Mouse (Mus musculus) erythroblast, embryonic 14.5 days (primary cell): ENCODE measurements at regions not wholly inside any gene's neighbourhood (a gene's known extent, or its start where the extent isn't known, plus 50 kb on each side); places are given as distances from the start of the nearest gene placed in this dataset.

Experiments
- H3K27me3 ChIP-seq: 2 replicates; pipeline ENCODE4 v1.6.1; 2012; ENCODE audit warnings: inconsistent platforms; ENCODE audit not compliant: control insufficient read depth
- H3K36me3 ChIP-seq: 2 replicates; pipeline ENCODE4 v1.6.1; 2012; ENCODE audit warnings: mild to moderate bottlenecking, inconsistent platforms; ENCODE audit not compliant: control insufficient read depth
- H3K4me1 ChIP-seq: 2 replicates; pipeline ENCODE4 v1.6.1; 2012; ENCODE audit warnings: inconsistent platforms; ENCODE audit not compliant: control insufficient read depth
- H3K4me3 ChIP-seq: replicated peaks from 2 replicates; pipeline ENCODE3; 2012; ENCODE audit warnings: moderate library complexity, mild to moderate bottlenecking, inconsistent platforms
- H3K9me3 ChIP-seq: 2 replicates; pipeline ENCODE4 v1.6.1; 2012; ENCODE audit warnings: low read length, inconsistent platforms, mixed read lengths; ENCODE audit not compliant: control insufficient read depth
- GATA1 ChIP-seq: IDR thresholded peaks from 2 replicates; pipeline ENCODE4 v1.6.1; 2012; ENCODE audit warnings: low read length, inconsistent platforms, mixed read lengths
- TAL1 ChIP-seq: IDR thresholded peaks from 3 replicates; pipeline ENCODE4 v1.6.1; 2012; ENCODE audit warnings: low read length, inconsistent platforms, mixed read lengths

DNA sequence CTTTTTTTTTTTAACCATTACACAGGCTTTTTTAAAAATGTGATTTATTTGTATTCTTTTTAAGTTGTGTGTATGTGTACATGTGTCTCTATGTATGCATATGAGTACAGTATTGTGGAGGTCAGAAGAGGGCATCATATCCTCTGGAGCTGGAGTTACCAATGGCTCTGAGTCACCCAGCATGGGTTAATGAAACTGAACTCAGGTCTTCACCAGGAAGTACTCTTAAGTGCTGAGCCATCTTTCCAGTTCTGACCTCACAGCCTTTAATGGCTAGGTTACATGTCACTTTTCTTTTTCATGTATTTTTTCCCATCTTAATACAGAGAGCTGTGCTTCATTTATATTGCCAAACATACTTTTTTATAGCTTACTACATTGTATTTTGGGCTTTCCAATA is 136.8 kb downstream of the Kcnj2 start:
- Histone ChIP-seq H3K4me3 (no peak overlapping the region), H3K36me3 (no peaks in the 10 kb centered on the region), H3K27me3 (no peaks in the 10 kb centered on the region), H3K4me1 (no peaks in the 10 kb centered on the region), H3K9me3 (no peaks in the 10 kb centered on the region)
- TF ChIP-seq TAL1: no peak
- TF ChIP-seq GATA1: no peak

DNA sequence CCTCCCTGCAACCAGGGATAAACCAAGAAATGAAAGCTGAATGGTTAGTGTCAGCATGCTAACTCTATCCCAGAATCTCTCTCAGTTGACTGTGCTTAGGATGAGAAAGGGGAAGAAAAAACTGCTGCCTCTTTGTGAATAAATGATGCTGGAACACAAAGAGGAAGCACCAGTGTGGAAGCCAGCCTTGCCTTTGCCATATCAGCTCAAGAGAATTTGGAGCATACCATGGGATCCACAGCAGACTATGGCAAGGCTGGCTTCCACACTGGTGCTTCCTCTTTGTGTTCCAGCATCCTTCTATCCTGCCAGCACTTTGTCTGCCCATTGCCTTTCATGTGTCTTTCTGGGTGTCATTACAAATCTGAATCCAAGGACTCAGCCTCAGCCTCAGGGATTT is 144.6 kb downstream of the Kcnj2 start:
- TF ChIP-seq TAL1: no peak
- no peak for TF ChIP-seq GATA1
- no peaks in the 10 kb centered on the region for H3K4me1 ChIP-seq
- no peak overlapping the region for H3K4me3 ChIP-seq
- no peaks in the 10 kb centered on the region for H3K9me3 ChIP-seq
- H3K36me3 ChIP-seq: no peaks in the 10 kb centered on the region
- H3K27me3 ChIP-seq: no peaks in the 10 kb centered on the region

GRCm38 (mm10) chr11:111212038-111212701 is 146.2 kb downstream of the Kcnj2 start:
- Histone ChIP-seq H3K27me3 (no peaks in the 10 kb centered on the region), H3K4me1 (no peaks in the 10 kb centered on the region), H3K36me3 (no peaks in the 10 kb centered on the region), H3K4me3 (no peak overlapping the region), H3K9me3 (no peaks in the 10 kb centered on the region)
- TF ChIP-seq TAL1 (no peak), GATA1 (no peak)

DNA sequence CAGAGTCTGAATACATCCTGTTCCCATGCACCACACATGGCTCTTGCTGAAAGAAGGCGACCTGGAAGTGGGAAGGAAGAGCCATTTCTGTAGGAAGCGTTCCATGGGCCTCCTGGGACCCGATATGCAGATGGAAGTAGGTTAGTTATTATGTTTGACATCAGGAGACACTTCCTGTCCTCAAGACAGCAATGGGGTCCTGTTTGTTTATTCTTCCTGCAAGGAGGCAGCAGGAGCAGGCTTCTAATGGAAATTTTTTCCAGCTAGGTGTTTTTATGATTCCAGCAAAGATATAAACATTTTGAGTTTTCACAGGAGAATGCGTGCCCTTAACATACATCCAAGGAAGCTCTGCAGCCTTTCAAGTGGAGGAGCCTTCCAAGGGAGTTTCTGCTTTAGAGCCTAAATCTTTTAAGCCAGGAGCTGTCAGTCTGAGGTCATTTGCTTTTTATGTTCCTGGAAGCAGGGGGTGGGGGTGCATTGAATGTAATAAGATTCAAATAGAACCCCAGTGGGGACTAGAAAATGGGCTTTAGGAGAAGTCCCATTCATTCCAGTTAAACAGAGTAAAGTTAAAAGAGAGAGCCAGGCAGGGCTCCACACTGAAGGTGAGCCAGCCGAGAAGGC is 146.9 kb downstream of the Kcnj2 start:
- Histone ChIP-seq H3K4me1 (no peaks in the 10 kb centered on the region), H3K36me3 (no peaks in the 10 kb centered on the region), H3K27me3 (no peaks in the 10 kb centered on the region), H3K4me3 (no peak overlapping the region), H3K9me3 (no peaks in the 10 kb centered on the region)
- TF ChIP-seq TAL1: no peak

DNA sequence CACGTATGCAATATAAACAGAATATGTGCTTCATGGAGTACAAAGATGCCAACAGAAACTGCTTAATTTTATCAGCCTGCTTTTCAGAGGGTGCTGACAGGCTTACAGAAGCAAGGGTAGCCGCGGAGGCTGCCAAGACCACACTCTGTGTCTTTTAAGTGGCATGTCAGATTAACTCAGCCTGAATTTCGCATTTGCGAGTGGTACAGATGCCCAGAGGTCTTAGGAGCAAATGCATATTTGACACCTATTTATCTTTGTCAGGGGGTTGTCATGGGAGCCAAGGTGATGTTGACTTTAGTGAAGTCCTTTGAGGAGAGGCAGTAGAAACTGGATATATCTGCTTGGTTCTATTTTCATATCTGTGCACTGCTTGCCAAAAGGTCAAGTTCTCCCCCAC is 149.0 kb downstream of the Kcnj2 start:
- Histone ChIP-seq H3K9me3 (no peaks in the 10 kb centered on the region), H3K27me3 (no peaks in the 10 kb centered on the region), H3K36me3 (no peaks in the 10 kb centered on the region), H3K4me3 (no peak overlapping the region), H3K4me1 (no peaks in the 10 kb centered on the region)
- TF ChIP-seq TAL1 (no peak), GATA1 (no peak)

DNA sequence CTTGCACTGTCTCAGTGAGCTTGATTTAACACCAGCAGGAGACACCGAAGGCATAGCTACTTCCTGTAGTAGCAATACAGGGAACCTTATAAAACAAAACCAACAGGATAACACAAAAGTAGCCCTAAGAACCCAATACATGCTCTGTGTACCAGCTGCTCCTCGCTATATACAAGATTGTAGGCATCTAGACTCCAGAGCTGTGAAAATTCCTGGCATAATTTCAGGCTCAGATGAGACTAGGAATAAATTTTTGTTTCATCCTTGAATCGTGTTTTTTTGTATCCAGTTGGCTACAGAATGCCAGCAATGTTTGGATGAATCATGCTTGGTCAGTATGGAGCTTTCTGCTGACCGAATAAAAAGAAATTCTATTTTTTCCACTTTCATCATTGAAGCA is 157.9 kb downstream of the Kcnj2 start:
- H3K36me3 ChIP-seq: no peaks in the 10 kb centered on the region
- no peaks in the 10 kb centered on the region for H3K4me1 ChIP-seq
- TF ChIP-seq GATA1 (no peak), TAL1 (no peak)
- no peak overlapping the region for H3K4me3 ChIP-seq
- no peaks in the 10 kb centered on the region; the same call in 1 of the 2 replicates for H3K9me3 ChIP-seq
- no peaks in the 10 kb centered on the region for H3K27me3 ChIP-seq

DNA sequence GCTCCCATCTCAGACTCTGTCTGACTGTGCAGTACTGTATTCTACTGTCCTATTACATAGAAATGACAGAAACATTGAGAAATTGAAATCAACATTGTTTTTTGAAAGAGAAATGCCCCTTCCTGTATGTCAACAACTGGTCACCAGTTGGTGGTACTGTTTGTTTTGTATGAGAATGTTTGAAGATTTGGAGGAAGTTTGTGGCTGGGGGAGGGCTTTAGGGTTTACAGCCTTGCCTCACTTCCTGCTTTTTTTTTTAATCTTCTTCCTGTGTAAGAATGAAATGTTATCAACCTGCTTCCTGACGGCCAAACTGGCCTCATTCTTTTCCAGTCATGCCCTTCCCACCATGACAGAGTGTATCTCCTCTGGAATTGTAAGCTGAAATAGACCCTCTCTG is 161.3 kb downstream of the Kcnj2 start:
- Histone ChIP-seq H3K36me3 (no peaks in the 10 kb centered on the region), H3K27me3 (no peaks in the 10 kb centered on the region), H3K4me3 (no peak overlapping the region), H3K4me1 (no peaks in the 10 kb centered on the region), H3K9me3 (no peaks in the 10 kb centered on the region; the same call in 1 of the 2 replicates)
- TF ChIP-seq TAL1: no peak
- no peak for TF ChIP-seq GATA1

GRCm38 (mm10) chr11:111236741-111237140 is 170.8 kb downstream of the Kcnj2 start:
- TF ChIP-seq TAL1 (no peak), GATA1 (no peak)

DNA sequence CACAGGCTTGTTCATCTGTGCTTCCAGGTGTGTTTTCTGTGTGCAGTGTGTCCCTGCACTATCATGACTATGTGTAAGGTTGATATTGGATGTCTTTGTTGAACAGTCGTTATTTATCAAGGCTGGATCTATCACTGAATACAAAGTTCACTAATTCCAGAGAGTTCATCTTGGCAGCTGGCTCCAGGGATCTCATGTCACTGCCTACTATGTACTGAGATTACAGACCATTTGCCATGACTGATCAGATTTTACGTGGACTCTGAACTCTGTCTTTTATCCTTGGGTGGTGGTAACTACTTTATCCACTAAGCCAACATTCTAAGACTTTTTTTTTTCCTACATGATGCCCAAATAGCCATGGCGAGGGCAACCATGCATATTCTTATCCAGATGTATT is 173.8 kb downstream of the Kcnj2 start:
- H3K4me3 ChIP-seq: no peak overlapping the region
- H3K4me1 ChIP-seq: no peaks in the 10 kb centered on the region
- TF ChIP-seq GATA1 (no peak), TAL1 (no peak)
- H3K9me3 ChIP-seq: no peaks in the 10 kb centered on the region
- H3K27me3 ChIP-seq: no peaks in the 10 kb centered on the region
- H3K36me3 ChIP-seq: no peaks in the 10 kb centered on the region

More at GRCm38 (mm10) chr11:111236741-111237140, 170.8 kb downstream of the Kcnj2 start:
- Histone ChIP-seq H3K4me1 (no peaks in the 10 kb centered on the region), H3K27me3 (no peaks in the 10 kb centered on the region), H3K9me3 (no peaks in the 10 kb centered on the region), H3K4me3 (no peak overlapping the region), H3K36me3 (no peaks in the 10 kb centered on the region)

- no peaks in the 10 kb centered on the region for H3K27me3 ChIP-seq
Observed at GRCm38 (mm10) chr11:111252226-111252625, 186.3 kb downstream of the Kcnj2 start.

More at GRCm38 (mm10) chr11:111252226-111252625, 186.3 kb downstream of the Kcnj2 start:
- H3K36me3 ChIP-seq: no peaks in the 10 kb centered on the region
- H3K9me3 ChIP-seq: no peaks in the 10 kb centered on the region
- no peak overlapping the region for H3K4me3 ChIP-seq
- H3K4me1 ChIP-seq: no peaks in the 10 kb centered on the region
- TF ChIP-seq GATA1 (no peak), TAL1 (no peak)
